Mouse (Mus musculus) layer of hippocampus, adult 11-12 months (tissue): Measurements from ENCODE around the gene Tctex1d4.
A peak's percentile ranks its signal among the peaks of the same experiment; 100 is the strongest.

Source experiments
- DNase-seq: peaks from one replicate; pipeline ENCODE4 v3.0.0; 2022; ENCODE audit warnings: low spot score

The Tctex1d4 gene

DNA sequence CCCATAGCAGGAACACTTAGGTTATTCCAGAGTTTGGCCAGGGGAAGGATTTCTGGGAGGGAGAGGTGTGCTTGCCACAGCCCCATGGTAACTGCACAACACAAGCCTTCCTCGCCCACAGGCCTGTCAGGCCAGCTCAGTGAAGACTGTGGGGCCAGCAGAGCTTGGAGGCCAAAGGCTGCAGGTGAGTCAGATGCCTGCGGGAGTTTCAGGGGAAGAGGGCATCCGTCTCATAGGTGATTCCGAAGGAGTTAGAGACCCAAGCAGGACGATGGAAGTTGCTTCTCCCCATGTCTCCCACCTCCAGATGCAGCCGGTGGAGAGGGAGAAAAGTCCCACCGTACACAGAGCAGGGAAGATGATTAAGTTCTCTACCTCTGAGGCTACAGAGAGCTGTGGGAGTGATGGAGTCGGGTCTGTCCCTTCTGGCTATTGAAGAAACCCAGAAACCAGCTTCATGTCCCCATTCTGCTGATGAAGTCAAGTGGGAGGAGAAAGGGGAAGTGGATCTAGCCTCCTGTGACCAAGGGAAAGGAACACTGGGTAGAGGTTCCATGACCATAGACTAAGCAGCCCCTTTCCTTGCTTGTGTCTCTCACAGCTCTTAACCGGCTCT, at the start of gene Tctex1d4:
Gene Tctex1d4, plus strand, starts transcription at position 120 of the 616 bp plus-strand sequence.
- DNase-seq = no peak

DNA sequence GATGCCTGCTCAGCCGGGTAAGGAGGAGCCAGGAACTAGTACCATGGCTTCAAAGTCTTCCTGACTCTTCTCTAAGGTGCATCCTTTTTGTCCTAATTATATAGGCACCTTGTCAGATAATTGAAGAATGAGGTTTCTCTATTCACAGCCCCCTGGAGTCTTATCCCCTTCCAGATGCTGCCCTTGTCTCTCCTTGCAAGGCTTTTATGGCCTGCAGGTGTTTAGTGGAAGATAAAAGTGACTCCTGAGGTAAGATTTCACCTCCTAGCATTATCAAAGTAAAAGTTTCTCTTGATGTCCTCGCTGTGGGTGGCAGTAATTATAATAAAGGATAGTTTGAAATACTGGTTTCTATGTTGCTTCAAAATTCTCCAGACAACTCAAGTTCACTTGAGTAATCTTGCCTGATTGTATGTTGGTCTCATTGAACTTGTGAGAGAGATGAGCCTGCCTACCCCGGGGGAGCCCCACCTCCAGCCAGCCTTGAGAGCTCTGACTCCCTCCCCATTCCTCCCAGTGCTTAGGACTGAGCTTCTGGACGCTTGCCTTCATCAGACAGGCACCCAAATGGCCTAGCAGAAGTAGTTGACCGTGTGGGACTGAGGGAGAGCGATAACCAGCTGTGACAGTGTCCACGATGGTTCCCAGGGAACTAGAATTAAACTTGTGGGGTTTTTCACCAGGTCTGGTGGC, 38.5 kb upstream of the Tctex1d4 start:
- DNase-seq = no peak

DNA sequence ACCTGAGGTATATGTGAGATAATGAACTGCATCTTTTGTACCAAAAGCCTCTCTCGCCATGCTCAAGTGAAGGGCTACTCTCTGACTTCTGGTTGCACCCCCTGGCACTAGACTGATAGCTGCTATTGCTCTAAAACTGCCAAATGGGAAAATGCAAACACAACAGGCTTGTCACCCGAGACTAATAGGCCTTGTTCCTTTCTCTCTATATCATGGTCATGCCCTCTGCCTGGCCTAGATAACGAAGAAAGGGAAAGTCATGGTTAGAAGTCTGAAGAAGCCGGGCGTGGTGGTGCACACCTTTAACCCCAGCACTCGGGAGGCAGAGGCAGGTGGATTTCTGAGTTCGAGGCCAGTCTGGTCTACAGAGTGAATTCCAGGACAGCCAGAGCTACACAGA, 36.0 kb upstream of the Tctex1d4 start:
- no peak for DNase-seq

DNA sequence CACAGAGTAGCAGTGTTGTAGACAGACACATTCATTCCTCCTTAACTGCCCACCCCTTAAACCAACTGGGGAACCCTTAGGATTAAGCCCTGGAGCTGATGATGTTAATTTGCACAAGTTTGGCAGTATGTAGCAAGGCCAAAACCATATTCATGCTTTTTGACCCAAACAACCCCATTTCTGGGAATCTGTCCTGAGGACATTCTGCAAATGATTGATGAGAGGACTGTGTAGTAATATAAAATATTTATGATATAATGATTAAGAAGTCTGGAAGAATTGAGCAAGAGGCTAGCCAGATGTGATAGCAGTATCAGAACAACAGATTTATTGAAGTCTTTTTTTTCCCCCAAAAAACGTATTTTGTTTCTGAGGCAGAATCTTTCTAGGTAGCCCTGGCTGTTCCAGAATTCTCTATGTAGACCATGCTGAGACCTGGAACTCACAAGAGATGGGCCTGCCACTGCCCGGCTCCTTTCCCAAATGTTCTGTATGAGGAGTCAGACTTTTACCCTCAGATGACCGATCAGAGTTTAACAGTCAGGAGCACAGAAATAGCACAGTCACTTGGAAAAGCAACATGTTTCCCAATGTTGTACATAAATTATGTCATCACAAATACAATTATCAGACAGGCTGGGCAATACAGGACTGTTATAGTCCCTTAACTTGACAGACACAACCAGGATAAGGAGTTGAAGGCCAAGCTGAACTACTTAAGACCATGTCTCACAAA, 31.8 kb upstream of the Tctex1d4 start:
- DNase-seq = no peak

DNA sequence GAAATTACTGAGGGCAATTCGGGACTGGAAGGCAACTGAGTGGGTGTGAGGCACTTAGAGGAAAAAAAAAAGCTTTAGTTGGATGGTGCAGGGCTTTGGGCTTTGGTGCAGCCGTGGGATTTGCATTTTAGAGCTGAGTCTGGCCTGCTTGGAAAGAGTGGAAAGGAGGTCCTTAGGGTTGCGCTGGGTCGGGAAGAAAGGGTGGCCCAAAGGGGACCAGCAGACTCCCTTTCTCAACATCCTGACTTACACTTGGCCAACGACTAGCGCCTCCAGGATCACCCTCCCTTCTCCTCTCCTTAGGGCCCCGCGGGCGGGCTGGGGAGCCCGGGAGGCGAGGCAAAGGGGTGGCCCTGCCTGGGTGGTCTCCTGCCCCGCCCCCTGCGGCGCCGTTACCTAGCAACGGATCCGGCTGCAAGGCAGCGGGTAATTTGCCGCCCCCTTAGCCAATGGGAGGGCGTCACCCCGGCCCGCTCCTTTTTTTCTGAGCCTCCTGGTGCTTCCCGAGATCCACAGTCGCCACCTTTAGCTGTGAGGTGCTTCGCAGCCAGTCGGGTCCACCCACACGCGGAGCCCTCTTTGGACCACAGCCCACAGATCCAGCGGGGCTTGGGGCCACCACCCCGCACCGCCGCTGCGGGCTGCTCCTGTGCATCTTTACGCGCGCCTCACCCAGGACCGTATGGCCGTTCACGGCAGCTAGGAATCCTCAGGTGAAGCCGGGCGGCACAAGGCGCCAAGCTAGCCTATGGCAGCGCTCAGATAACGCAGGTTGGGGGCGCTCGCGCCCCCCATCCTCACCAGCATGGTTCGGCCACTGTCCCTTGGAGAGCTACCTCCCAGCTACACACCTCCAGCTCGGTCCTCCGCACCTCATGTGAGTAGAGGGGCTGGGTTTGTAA, 30.8 kb upstream of the Tctex1d4 start, which contains the start of gene Ptch2:
Gene Ptch2, plus strand, starts transcription at position 525 of the 902 bp plus-strand sequence.
- peak; percentile 25 for DNase-seq

DNA sequence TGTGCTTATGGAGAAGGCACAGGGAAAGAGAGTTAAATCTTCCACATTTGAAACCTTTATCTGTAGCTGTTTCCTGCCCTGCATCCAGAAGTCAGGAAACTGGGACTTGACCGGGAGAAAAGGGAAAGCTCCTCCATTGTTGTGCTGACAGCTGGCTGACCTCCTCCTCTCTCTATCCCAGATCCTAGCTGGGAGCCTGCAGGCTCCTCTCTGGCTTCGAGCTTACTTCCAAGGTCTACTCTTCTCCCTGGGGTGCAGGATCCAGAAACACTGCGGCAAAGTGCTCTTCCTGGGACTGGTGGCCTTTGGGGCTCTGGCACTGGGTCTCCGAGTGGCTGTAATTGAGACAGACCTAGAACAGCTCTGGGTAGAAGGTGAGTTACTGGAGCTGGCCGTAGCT, 29.9 kb upstream of the Tctex1d4 start:
- DNase-seq = no peak

DNA sequence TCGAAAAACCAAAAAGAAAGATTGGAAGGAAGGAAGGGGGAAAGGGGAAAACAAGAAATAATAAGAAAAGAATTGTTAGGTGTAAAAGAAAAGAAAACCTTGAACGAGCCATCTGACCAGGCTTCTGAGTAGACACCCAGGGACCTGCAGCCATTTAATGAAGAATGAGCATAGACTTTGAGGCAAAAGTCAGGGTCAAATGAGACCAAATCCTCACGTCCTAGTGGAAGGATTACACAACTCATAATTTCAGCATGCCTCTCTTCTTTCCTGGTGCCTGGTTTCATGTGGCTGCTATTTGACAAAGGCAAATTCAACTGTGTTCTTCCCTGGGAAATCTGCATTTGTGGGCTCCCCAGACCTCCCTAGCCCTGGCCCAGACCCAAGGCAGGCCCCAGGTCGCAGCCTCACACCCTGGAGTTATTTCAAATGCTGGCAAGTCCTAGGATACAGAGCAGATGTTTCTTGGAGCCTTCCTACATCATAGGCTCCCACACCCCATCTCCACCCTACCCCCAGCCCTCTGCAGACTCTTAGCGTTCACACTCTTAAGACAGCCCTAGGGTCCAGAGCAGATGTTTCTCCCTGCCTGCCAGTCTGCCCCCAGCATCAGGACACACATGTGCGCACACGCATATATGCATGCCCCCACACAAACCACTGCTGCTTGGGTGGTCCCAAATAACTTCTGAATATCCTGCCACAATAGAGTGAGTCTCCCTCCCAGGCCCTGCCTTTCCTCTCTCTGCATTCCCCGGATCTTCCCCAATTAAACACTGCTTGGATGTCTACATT, 28.4 kb upstream of the Tctex1d4 start:
- DNase-seq = no peak

DNA sequence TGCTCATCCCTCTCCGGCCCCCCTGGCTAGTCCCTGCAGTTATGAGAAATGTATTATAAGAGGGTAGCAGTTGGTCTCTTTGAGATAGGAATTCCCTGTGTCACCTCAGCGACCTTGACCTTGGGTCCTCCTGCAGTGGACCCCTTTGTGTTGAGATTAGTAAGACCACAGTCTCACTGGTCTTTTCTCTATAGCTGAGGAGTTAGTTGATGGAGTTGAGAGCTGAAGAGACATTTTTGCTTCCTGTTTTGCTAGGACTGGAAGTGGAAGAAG, 27.9 kb upstream of the Tctex1d4 start:
- no peak for DNase-seq

DNA sequence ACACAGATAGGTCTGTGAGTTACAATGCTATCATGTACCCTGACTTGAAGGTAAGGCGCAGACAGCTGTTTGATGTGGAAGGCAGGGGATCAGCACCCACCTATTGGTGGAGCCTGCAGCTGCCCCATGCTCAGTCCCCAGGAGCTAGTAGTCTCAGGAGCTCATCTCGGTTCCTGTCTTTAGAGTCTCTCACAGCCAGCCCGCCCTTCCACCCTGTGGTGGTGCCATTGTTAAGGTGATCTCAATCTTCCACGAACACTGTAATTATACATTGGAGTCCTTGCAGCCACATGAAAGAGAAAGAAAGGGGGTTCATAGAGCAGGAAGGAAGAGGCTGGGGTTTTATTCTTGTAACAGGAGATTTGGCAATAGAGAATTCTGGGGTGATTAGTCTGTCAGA, 26.6 kb upstream of the Tctex1d4 start:
- no peak for DNase-seq

DNA sequence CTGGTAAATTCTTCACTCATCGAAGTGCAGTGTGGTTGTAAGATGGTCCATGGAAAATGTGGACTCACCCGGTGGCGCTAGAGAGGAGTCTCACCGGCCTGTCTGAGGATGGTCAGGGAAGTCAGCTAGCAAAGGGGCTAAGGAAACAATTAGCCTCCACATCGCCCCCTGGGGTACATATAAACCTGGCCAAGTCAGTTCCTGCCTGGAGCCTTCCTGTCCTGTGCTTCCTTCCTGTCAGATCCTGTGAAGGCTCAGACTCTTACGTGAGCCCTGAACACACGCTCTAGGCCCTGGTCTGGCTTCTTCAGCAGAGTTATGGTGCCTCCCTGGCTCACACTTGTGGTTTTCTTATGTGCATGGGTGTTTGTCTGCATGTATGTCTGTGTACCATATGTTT, 25.4 kb upstream of the Tctex1d4 start:
- DNase-seq = no peak

DNA sequence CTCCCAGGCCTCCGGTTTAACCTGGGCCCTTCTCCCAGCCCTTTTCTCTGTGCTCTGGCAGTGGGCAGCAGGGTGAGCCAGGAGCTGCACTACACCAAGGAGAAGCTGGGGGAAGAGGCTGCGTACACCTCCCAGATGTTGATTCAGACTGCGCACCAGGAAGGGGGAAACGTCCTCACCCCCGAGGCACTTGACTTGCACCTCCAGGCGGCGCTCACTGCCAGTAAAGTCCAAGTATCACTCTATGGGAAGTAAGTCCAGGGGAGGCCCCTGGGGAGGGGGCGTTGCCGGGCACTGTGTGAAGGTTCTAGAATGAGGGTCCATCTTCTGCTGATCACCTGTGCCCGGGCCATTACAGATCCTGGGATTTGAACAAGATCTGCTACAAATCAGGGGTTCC, 21.9 kb upstream of the Tctex1d4 start:
- DNase-seq = no peak

DNA sequence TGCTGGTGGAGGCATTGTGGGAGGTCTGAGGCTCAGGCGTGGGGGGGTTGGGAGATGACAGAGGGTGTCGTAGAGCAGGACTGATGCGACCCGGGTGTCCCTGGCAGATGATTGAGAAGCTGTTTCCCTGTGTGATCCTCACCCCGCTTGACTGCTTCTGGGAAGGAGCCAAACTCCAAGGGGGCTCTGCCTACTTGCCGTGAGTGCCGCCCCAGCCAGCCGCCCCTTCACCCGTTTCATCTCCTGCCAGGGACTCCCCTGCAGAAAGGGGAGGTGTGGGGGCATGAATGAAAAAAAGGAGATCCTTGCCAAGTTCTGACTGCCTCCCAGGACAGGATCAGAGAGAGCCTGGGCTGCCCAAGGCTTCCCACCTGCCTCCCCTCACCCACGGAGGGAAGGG, 21.5 kb upstream of the Tctex1d4 start:
- no peak for DNase-seq

DNA sequence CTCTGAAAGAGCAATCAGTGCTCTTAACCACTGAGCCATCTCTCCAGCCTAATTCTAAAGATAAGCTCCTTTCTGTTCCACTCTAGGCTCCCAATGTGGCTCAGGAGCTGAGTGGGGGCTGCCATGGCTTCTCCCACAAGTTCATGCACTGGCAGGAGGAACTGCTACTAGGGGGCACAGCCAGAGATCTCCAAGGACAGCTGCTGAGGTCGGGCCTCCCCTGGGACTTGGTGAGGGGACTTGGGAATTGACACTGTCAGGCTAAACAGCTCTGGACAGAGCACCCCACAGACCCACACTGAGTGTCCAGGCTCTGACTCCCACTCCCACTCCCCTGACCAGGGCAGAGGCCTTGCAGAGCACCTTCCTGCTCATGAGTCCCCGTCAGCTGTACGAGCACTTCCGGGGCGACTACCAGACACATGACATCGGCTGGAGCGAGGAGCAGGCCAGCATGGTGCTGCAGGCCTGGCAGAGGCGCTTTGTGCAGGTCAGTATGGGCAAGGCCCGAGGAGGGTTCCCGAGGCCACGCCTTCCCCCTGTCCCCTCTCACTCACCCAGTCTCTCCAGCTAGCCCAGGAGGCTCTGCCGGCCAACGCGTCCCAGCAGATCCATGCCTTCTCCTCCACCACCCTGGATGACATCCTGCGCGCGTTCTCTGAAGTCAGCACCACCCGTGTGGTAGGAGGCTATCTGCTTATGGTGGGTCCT, 18.6 kb upstream of the Tctex1d4 start:
- DNase-seq = no peak

DNA sequence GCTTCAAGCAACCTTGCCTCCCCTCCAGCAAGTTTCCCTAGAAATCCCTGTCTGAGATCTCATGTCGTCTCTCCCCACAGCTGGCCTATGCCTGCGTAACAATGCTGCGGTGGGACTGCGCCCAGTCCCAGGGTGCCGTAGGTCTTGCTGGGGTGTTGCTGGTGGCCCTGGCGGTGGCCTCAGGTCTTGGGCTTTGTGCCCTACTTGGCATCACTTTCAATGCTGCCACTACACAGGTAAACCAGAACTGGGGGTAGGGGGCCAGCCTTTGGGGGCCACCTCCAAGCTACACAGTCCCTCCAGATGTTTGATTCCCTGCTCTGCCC, 18.1 kb upstream of the Tctex1d4 start:
- DNase-seq = no peak

DNA sequence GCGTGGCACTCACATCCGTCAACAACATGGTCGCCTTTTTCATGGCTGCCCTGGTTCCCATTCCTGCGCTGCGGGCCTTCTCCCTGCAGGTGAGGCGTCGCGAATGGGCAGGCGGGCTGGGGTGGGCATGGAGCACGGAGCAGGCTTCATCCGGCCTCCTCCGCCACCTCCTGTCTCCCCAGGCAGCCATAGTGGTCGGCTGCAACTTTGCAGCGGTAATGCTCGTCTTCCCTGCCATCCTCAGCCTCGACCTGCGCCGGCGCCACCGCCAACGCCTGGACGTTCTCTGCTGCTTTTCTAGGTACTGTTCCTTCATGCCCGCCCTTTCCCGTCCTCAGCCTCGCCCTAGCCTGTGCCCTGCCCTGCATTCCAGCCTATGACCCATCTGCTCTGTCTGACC, 17.3 kb upstream of the Tctex1d4 start:
- no peak for DNase-seq

DNA sequence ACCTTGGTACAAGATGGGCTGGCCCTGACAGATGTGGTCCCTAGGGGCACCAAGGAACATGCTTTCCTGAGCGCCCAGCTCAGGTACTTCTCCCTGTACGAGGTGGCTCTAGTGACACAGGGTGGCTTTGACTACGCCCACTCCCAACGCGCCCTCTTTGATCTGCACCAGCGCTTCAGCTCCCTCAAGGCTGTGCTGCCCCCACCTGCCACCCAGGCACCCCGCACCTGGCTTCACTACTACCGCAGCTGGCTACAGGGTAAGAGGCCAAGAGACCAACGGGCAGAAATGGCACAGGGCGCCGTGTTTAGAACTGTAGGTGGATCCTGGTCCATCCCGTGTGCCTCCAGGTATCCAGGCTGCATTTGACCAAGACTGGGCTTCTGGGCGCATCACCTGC, 16.3 kb upstream of the Tctex1d4 start:
- no peak for DNase-seq

DNA sequence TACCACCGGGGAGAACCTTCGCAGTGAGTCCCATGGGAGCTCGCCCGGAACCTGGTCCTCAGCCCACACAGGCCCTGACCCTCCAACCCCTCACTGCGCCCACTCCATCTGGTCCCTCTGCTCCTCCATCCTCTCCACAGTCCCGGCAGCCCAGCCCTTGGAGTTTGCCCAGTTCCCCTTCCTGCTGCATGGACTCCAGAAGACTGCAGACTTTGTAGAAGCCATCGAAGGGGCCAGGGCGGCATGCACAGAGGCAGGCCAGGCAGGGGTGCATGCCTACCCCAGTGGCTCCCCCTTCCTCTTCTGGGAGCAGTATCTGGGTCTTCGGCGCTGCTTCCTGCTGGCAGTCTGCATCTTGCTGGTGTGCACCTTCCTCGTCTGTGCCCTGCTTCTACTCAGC, 15.6 kb upstream of the Tctex1d4 start:
- DNase-seq = no peak

DNA sequence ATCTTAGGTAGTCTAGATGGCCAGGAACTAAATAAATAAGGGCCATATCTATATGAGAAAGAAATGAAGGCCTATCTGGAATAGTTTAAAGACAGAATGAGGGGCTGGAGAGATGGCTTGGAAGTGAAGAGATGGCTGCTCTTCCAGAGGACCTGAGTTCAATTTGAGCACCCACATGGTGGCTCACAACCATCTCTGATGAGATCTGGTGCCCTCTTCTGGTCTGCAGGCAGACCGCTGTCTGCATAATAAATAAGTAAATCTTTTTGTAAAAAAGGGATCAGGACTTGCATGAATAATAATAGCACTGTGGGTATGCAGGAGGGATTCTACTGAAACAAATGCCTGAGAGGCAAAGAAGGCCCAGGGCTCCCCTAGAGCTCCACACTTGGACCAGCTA, 13.4 kb upstream of the Tctex1d4 start:
- no peak for DNase-seq

DNA sequence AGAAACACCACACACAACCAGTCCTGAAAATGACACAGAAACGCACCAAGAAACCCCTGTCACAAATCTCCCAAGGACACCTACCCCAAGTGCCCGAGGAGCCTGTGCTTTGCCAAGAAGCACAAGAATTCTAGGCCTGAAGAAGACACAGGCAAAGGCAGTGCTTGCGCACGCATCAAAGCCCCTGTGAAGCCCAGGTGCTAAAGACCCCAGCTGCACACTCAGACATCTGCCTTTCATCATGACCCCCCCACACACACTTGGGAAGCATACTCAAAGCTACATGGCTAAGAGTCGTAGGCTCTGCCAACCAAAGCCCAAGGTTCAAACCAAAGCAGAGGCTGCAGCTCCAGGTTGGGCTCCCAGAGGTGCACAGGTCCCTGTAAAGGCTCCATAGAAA, 11.0 kb upstream of the Tctex1d4 start:
- DNase-seq = no peak

DNA sequence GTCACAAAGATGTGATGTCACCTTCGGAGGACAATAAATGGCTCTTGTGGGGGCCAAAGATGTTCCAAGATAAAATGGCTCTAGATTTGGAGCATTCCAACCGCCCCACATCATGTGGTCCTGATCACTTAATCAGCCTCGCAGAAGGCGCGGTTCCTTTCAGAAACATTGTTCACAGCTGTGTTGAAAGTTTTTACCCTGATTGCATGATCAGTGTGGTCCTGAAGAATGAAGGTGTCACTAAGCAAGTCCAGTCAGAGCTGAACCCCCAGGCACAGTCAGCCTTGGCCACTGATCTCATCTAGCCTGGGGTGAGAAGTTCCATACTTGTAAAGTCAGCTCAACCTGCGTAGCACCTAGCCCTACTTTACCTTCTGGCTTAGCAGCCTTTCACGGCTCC, 8.7 kb upstream of the Tctex1d4 start:
- no peak for DNase-seq

DNA sequence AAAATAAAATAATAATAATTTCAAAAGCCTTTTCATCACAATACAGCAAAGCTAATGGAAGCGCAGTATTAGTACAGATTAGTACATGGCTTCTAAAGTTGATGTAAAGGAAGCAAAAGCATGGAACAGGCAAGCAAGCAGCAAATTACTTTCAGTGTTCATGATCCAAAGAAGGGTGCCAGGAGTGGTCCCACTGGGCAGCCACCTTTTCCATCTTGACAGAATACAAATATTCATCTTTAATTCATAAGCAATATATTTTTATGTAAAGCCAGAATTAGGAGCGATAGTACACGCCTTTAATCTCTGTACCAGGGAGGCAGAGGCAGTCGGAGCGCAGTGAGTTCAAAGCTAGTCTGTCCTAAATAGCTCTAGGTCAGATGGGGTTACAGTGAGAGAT, 7.0 kb upstream of the Tctex1d4 start:
- no peak for DNase-seq
